Mouse (Mus musculus) left cerebral cortex, adult 8-10 months (tissue): ENCODE measurements around the gene Flvcr2. TPM values are rescaled to one million over a fixed set of nuclear protein-coding genes. Genes with fewer than 3 reads are reported as not detected.

ENCODE experiments used
- DNase-seq, 2 experiments: peaks; one replicate each; pipeline ENCODE4 v3.0.0; 2022; ENCODE audit warnings: low spot score in 2 of 2
- total RNA-seq, 4 experiments: library from RNA; stranded (reverse); gene quantifications; 2 replicates each; pipeline ENCODE4 v1.2.4; 2022

Gene Flvcr2
- total RNA-seq, 4 experiments from 2014 or later = 2.0 to 3.8 (median 2.4) TPM

- no peak for DNase-seq
These were observed 16.4 kb upstream of the Flvcr2 start for GRCm38 (mm10) chr12:85729945-85730290.

- no peak for DNase-seq
These were observed 10.1 kb upstream of the Flvcr2 start for GRCm38 (mm10) chr12:85736203-85736602.

- peak in 1 of 2 experiments; percentile 30 for DNase-seq
These were observed 9.4 kb upstream of the Flvcr2 start for GRCm38 (mm10) chr12:85736960-85737359.

GRCm38 (mm10) chr12:85746696-85747219 lies 419 bp downstream of the Flvcr2 start:
- DNase-seq = no peak

- DNase-seq = no peak
These were observed 1.0 kb downstream of the Flvcr2 start for GRCm38 (mm10) chr12:85747343-85747742.

- no peak for DNase-seq
These were observed 3.5 kb downstream of the Flvcr2 start for GRCm38 (mm10) chr12:85749861-85750260.

GRCm38 (mm10) chr12:85752116-85752515 lies 5.8 kb downstream of the Flvcr2 start:
- DNase-seq = no peak

GRCm38 (mm10) chr12:85753223-85753622 lies 6.9 kb downstream of the Flvcr2 start:
- DNase-seq = no peak

GRCm38 (mm10) chr12:85754611-85755265 lies 8.4 kb downstream of the Flvcr2 start:
- no peak for DNase-seq

GRCm38 (mm10) chr12:85756455-85756854 lies 10.1 kb downstream of the Flvcr2 start:
- DNase-seq = no peak

- no peak for DNase-seq
These were observed 10.7 kb downstream of the Flvcr2 start for GRCm38 (mm10) chr12:85757074-85757473.

- DNase-seq = no peak
These were observed 12.4 kb downstream of the Flvcr2 start for GRCm38 (mm10) chr12:85758741-85759140.

GRCm38 (mm10) chr12:85761471-85761870 lies 15.1 kb downstream of the Flvcr2 start:
- no peak for DNase-seq

GRCm38 (mm10) chr12:85764686-85765085 lies 18.3 kb downstream of the Flvcr2 start:
- no peak for DNase-seq

- DNase-seq = no peak
These were observed 19.9 kb downstream of the Flvcr2 start for GRCm38 (mm10) chr12:85766287-85766686.

GRCm38 (mm10) chr12:85767750-85768149 lies 21.4 kb downstream of the Flvcr2 start:
- DNase-seq = no peak

- DNase-seq = no peak
These were observed 25.0 kb downstream of the Flvcr2 start for GRCm38 (mm10) chr12:85771356-85771755.

GRCm38 (mm10) chr12:85778962-85779361 lies 32.6 kb downstream of the Flvcr2 start:
- no peak for DNase-seq

- no peak for DNase-seq
These were observed 33.4 kb downstream of the Flvcr2 start for GRCm38 (mm10) chr12:85779707-85780106.

GRCm38 (mm10) chr12:85781606-85782005 lies 35.3 kb downstream of the Flvcr2 start:
- DNase-seq = no peak

GRCm38 (mm10) chr12:85784916-85785815 lies 38.8 kb downstream of the Flvcr2 start:
- no peak for DNase-seq

GRCm38 (mm10) chr12:85792158-85792557 lies 45.8 kb downstream of the Flvcr2 start:
- no peak for DNase-seq
